Mouse (Mus musculus): ENCODE measurements around the gene Hoxd11. TPM values are rescaled to one million over a fixed set of nuclear protein-coding genes. Genes with fewer than 3 reads are reported as not detected.

Hoxd11 gene
- polyA plus RNA-seq, 1 experiment = not detected

DNA sequence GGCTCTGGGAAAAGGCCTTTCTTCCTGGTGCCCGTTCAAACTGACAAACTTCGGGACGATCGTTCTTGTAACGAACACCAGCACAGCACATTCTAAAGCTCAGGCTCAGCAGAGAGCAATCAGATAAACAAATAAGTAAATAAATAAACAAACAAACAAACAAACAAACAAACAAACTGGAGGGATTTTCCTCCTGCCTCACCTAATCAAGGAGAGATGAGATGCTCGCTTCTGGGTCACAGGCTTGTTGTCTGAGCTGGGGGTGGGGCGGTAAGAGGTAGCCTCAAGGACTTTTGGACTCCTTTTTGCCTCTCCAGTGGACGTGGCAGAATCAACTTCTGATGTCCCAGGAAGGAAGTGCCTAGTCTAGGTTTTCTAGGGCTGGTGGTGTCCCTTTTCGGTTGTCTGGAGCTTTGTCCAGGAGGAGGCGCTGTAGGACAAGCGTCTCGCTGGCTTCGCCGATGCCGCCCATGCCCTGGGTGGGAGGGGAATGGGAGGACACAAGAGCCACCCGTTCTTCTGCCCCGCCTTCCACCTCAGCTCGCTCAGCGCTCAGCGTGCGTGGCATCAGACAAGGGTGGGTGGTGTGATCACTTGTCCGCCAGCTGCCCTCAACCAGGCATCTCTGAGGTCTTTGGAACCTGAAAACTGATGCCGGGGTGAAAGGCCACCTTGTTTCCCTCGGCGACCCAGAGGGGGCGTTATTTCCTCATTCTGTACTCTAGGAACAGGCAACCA, 36.3 kb downstream of the Hoxd11 start:
- TF ChIP-seq GATA1 (IDR thresholded peaks at IDR 0.05; ENCODE audit: low read length) = no peak

GRCm38 (mm10) chr2:74720384-74720783, 41.0 kb downstream of the Hoxd11 start:
- TF ChIP-seq GATA1 (IDR thresholded peaks at IDR 0.05; ENCODE audit: low read length) = no peak

- TF ChIP-seq GATA1 (IDR thresholded peaks at IDR 0.05; ENCODE audit: low read length) = no peak
Observed at GRCm38 (mm10) chr2:74720955-74721491, 41.7 kb downstream of the Hoxd11 start.

- TF ChIP-seq GATA1 (IDR thresholded peaks at IDR 0.05; ENCODE audit: low read length) = no peak
Observed at GRCm38 (mm10) chr2:74721882-74722281, 42.5 kb downstream of the Hoxd11 start.

GRCm38 (mm10) chr2:74722949-74723348, 43.6 kb downstream of the Hoxd11 start:
- TF ChIP-seq GATA1 (IDR thresholded peaks at IDR 0.05; ENCODE audit: low read length) = no peak

DNA sequence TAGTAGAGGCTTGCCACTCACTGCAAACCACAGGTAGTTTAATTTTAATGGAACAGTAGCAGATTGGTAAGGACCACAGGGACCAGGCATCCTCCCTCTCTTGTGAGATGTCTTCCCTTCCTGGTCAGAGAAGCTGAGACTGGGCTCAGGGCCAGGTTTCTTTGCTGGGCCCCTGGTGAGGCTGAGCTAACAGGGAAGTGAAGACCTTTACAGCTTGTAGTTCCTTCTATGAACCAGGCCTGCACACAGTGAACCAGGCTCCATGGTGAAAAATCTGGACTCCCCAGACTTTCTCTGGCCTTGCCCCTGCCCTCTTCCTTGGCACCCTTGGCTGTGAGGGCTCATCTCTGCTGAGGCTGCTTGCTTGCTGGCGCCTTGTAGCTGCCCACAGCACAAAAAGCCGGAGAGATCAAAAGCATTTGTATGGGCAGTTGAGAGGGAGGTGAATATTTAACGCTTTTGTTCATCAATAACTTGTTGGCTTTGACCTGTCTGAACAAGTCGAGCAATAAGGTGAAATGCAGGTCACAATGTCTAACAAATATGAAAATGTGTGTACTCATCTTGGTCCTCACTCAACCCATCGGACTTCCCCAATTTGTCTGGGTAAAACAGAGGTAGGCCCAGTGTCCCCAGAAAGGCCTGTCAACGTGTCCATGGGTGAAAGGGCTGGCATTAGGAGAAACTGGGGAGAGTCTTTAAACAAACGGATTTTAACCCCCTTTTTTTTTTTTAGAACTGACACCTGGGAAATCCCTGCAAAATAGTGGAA, 45.1 kb downstream of the Hoxd11 start:
- TF ChIP-seq GATA1 (IDR thresholded peaks at IDR 0.05; ENCODE audit: low read length) = no peak

DNA sequence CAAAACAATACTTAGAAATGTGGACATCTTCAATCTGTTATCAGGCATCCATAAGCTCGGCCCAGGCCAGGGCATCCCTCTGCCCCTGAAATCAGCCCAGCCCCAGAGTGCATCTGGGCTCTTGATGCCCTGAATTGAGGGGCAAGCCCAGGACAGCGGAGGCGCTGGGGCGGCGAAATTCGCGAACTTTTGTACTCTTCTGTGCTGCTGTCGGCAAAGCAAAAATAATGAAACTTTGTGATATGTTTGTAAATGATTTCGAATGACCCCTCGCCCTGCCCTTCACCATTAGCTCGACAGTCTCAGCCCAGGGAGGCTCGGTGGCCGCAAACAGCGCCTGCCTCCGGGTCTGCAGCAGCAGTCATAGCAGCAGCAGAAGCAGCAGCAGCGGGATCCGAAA, 45.8 kb downstream of the Hoxd11 start:
- TF ChIP-seq GATA1 (IDR thresholded peaks at IDR 0.05; ENCODE audit: low read length) = no peak

DNA sequence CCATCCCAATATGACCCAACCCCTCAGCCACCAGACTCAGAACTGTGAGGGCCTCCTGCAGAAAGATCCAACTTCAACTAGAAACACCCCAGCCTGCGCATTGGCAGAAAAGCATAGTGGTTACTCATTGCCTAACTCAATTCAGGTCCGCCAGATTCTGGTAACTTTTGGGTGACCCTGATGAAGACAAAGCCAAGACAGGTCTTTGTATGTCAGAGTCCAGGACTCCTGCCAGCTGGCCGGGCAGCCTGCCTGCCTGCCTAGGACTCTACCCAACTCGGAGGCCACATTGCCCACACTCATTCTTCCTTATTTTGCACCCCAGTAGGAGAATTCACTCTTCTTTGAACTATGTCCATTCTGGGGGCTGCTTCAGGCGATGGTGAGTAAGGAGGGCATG, 47.2 kb downstream of the Hoxd11 start, which contains the start of gene Gm28230:
TSS of gene Gm28230 (plus strand) at position 178 of the 400 bp plus-strand sequence.
- TF ChIP-seq GATA1 (IDR thresholded peaks at IDR 0.05; ENCODE audit: low read length) = no peak

DNA sequence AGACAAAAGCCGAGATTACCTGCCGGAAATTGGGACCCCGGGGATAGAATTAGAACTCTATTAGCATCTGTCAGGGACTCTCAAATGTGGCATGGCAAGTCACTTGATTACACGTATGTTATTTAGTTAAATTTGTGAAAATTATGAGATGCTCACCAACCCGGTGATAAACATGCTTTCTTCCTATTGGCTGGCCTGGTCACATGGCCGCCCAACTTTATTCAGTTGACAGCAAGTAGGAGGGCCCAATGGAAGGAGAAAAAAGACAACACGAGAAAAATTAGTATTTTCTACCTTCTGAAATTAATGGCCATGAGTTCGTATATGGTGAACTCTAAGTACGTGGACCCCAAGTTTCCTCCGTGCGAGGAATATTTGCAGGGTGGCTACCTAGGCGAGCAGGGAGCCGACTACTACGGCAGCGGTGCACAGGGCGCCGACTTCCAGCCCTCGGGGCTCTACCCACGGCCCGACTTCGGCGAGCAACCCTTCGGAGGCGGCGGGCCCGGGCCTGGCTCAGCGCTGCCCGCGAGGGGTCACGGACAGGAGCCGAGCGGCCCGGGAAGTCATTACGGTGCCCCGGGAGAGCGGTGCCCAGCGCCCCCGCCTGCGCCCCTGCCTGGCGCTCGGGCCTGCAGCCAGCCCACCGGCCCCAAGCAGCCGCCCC, 47.7 kb downstream of the Hoxd11 start:
- no peak for TF ChIP-seq GATA1 (IDR thresholded peaks at IDR 0.05; ENCODE audit: low read length)

GRCm38 (mm10) chr2:74727640-74728302, 48.4 kb downstream of the Hoxd11 start:
- TF ChIP-seq GATA1 (IDR thresholded peaks at IDR 0.05; ENCODE audit: low read length) = no peak

GRCm38 (mm10) chr2:74728303-74728680, 48.9 kb downstream of the Hoxd11 start:
- no peak for TF ChIP-seq GATA1 (IDR thresholded peaks at IDR 0.05; ENCODE audit: low read length)

GRCm38 (mm10) chr2:74730331-74730730, 51.0 kb downstream of the Hoxd11 start:
- TF ChIP-seq GATA1 (IDR thresholded peaks at IDR 0.05; ENCODE audit: low read length) = no peak

DNA sequence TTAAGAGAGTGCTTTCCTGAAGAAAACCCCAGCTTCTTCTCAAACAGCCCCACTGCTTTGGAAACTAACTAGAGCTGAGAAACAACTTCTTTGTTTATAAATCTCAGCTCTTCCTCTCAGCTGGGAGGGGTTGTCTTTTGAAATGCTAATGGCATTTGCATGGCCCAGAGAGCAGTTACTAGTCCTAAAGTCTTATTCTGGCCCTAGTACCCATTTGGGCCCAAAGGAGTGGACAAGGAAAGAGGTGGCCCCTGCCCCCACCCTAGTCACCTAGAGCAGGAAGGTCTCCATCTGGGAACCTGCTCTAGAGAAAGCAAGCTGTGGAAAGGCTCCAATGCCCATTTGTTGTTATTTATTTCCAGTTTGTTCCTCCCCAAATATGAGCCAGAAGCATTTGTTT, 51.7 kb downstream of the Hoxd11 start:
- TF ChIP-seq GATA1 (IDR thresholded peaks at IDR 0.05; ENCODE audit: low read length) = no peak

DNA sequence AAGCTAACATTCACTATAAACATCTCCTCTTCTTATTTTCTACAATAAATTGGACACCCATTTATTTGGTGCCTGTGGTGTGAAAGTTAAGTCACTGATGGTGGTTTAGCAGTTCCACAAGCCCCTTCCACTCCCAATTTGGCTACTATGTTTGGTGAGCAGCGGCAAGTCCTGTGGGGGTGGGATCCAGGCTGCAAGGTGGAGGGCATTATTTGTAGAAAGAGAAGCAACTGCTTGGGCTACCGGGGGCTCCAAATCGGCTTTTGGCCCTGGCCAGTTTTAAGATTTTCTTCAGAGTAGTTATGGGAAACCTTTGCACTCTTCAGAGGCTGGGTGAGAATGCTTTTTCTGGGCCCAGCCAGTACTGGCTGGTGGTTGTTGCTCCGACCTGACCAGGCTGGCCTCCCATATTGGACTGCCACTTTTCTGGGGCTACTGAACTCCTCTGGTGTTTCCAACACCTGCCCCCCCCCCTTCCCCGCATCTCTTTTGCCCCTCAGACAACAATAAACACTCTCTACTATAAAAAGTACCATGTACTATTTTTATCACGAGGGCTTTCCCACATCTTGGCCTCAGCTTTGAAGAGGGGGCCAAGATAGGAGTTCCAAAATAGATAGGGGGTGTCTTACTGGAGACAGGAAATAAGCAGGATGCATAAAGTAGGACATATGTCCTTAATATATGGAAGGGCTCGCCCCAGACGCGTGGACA, 52.6 kb downstream of the Hoxd11 start:
- TF ChIP-seq GATA1 (IDR thresholded peaks at IDR 0.05; ENCODE audit: low read length) = no peak
